Mouse (Mus musculus): ENCODE results near the gene Hist1h3c.
"Not testable (repeated sequence)": the region's sequence is repeated elsewhere in the genome, so short reads cannot be mapped to it uniquely, and the experiment has no call there.

The Hist1h3c gene

DNA sequence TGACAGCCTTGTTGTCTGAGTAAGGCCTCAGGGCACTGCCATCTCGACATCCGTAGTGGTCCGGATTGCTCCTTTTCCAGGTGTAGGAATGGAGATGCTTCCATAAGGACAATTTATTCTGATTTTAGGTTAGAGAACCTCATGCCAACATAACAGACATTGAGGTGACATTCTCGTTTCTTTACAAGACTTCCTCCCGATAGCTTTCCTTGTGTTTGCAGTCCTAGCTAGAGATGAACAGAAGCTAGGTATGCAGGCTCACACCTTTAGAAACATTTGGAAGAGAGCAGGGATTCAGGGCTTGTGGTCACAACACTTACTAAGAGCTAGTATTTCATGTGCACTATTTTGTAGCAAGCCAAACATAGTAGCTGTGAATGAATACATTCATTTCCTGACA lies 2.2 kb downstream of the Hist1h3c start:
- in situ Hi-C loops (cut with MboI, MseI), result loop anchor here (10.0 kb wide), 1 partner anchor 1698 kb away; the partner anchor contains the start of genes Hist1h2ag, Hist1h2bj and Hist1h4i

DNA sequence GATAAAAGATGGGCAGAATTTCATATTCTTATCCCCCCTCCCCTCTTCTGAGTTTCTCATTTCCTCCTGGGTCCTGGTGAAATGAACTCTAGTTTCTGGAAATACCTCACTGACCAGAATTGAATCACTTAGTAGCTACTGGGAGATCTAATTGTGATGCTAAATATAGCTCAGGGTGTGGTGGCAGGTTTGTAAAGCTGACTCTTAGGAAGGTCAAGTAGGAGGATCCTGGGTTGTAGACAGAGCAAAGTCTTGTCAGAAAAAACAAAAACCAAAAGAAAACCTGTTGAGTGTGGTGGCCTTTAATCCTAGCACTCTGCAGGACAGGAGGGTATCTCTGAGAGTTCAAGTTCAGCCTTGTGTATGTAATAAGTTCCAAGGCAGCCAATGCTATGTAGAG lies 3.4 kb downstream of the Hist1h3c start:
- in situ Hi-C loops (cut with MboI, MseI), result loop anchor here (10.0 kb wide), 1 partner anchor 1697 kb away; the partner anchor contains the start of genes Hist1h2ag, Hist1h2bj and Hist1h4i

DNA sequence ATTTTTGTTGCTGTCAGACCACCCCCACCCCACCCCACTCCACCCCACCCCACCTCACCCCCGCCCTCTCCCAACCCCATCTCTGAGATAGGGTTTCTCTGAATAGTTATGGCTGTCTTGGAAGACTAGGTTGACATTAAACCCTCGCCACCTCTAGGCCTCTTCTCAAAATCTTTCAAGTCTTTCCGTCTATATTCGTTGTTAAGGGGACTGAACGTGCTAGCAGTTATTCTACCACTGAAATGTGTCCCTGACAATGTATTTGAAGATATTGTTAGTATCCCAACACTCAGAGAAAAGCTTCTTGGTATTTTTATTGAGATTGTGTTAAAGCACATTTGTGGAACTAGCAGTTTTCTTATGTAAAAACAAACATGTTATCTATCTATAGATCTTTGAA lies 4.5 kb downstream of the Hist1h3c start:
- in situ Hi-C loops (cut with MboI, MseI), result loop anchor here (10.0 kb wide), 1 partner anchor 1696 kb away; the partner anchor contains the start of genes Hist1h2ag, Hist1h2bj and Hist1h4i

DNA sequence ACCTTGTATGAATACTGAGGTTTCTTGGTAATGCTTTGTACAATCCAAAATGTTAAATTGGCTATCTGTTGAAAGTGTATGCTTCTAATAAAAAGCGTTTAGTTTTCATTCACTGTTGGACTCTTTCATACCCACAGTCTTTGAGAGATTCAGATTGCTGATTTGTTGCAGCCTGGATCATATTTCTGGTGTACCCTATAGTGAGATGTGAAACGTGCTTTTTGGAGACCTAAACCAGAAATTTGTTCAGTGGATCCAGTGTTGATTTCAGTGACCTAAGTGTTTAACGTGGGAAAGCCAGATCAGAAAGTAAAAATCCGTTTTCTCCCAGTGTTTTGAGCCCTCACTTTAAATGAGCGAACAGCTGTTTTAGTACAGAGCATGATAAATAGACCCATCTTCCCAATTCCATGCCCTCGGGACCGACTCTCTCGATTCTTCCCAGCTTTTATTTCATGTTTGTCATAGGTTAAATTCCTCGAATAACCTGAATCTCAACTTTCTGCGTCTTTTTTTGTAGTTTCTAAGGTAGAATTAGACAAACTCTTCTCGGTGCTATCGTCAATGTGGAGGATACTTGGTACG lies 5.1 kb downstream of the Hist1h3c start:
- in situ Hi-C loops (cut with MboI, MseI), result loop anchor here (10.0 kb wide), 1 partner anchor 1696 kb away; the partner anchor contains the start of genes Hist1h2ag, Hist1h2bj and Hist1h4i

DNA sequence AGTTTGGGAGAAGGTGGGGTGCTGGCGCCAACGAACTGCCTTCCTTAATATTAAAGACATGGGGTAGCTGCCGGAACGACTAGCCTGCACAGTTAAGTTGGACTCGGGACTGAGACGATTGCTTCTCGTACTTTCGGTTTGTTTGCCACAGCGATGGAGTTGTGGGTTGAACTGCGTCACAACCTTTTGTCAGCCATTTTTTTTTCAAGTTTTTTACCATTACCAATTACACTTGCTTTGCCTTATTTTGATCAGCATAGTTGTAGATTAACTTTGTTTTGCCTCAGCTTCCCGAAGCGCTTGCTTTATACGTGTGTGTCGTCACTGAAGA lies 5.5 kb downstream of the Hist1h3c start:
- in situ Hi-C loops (cut with MboI, MseI), result loop anchor here (10.0 kb wide), 2 partner anchors 105 to 1695 kb away; partner anchors contain the start of genes Hist1h2ag, Hist1h2bj and Hist1h4i

DNA sequence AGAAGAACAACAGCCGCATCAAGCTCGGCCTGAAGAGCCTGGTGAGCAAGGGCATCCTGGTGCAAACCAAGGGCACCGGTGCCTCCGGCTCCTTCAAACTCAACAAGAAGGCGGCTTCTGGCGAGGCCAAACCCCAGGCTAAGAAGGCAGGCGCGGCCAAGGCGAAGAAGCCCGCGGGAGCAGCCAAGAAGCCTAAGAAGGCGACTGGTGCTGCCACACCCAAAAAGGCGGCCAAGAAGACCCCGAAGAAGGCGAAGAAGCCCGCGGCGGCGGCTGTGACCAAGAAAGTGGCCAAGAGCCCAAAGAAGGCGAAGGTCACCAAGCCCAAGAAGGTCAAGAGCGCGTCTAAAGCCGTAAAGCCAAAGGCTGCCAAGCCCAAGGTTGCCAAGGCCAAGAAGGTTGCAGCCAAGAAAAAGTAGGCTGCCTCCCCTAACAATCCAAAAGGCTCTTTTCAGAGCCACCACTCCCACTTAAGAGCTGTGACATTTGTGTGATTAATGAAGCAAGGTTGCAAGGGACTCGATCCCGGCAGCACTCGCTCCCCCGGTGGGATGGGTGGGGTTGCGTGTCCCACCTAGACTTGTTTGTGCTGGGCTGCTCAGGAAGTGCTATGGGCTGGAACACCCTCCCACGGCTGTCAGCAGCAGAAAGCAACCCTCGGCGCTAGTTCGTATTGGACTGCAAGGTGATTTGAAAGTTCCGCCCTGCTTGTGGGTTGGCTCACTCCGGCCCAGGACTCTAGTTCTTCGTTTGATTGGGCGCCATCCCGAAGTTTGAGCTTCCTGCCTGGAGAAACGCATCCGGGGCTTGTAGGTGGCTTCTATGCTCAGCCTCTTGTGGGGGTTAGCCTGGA lies 6.1 kb downstream of the Hist1h3c start:
- in situ Hi-C loops (cut with MboI, MseI), result loop anchor here (10.0 kb wide), 1 partner anchor 104 kb away; no protein-coding TSS in a partner anchor

DNA sequence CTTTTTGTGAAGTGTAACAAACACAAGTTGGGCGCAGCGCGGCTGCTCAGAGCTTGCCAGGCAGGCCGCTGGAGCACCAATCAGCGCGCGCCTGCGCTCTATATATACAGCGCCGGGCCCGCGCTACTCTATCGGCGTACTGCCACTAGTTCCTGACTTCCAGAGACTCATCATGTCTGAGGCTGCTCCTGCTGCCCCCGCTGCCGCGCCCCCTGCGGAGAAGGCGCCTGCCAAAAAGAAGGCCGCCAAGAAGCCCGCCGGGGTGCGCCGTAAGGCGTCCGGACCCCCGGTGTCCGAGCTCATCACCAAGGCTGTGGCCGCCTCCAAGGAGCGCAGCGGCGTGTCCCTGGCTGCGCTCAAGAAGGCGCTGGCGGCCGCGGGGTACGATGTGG lies 6.7 kb downstream of the Hist1h3c start, which contains the start of gene Hist1h1c:
TSS of gene Hist1h1c (plus strand) at position 132 of the 392 bp plus-strand sequence.
- in situ Hi-C loops (cut with MboI, MseI), result loop anchor here (10.0 kb wide), 1 partner anchor 104 kb away; no protein-coding TSS in a partner anchor

DNA sequence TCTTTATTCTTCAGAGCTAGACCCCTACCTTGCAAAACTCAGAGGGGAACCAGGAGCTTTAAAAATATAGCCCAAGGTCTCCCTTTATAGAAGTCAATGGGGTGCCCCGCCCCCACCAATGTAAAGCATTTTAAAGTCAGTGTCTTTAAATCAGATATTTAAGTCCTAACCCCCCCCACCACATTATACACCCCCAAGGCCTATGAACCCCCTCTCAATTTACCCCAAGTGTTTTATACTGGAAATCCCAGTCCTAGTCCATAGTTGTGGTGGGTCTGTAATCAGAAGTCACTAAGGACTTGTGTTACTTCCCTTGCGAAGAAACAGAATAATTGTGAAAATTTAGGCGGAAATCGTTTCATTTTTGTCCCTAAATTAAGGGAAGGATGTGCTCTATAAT lies 7.4 kb downstream of the Hist1h3c start:
- in situ Hi-C loops (cut with MboI, MseI), result loop anchor here (10.0 kb wide), 1 partner anchor 103 kb away; no protein-coding TSS in a partner anchor

DNA sequence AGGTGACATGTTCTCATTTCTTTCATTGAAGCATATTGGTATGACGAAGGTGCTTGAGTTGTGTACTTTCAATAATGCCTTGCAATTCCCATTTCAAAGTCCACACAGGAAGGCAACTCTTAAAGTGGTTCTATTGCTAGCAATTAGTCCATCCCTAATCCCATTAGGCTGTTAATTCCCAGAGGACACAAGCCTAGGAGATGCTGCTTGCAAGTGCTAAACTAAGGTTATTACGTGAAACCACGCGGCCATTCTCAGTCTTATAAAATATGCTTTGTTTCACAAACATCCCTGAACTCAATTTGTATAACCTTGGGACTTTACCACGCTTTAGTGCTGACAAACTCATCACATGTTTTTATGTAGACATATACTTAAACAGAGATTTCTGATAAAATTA lies 8.3 kb downstream of the Hist1h3c start:
- in situ Hi-C loops (cut with MboI, MseI), result loop anchor here (10.0 kb wide), 1 partner anchor 102 kb away; no protein-coding TSS in a partner anchor

DNA sequence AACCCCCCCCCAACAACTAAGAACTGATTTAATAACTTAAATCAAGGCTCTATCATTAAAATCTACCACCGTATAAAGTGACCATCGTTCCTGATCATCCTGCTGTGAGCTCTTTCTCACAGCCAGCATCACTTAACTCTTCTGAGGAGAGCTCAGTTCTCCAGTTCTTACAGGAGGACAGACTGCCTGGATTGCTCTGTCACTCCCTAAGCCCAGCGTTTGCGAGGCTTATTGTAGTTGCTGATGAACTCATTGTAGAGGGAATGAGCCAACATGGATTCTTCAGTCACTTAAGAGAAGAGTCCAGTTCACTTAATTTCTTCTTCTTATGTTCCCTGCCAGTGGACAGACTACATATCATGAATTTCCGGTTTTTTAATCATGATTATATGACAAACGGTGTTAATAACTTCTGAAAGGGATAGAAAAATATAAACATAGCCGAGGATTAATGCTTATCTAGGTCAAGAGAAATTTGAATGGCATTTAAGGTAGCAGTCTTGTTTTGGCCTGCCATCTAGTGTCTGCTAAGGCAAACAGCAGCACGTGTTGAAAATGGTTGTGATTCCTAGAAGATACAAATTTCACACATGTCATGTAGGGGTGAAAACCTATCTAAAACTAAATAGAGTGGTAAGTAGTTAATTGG lies 13.1 kb downstream of the Hist1h3c start:
- in situ Hi-C loops (cut with MboI, MseI), result loop anchor here (10.0 kb wide), 1 partner anchor 97 kb away; no protein-coding TSS in a partner anchor

DNA sequence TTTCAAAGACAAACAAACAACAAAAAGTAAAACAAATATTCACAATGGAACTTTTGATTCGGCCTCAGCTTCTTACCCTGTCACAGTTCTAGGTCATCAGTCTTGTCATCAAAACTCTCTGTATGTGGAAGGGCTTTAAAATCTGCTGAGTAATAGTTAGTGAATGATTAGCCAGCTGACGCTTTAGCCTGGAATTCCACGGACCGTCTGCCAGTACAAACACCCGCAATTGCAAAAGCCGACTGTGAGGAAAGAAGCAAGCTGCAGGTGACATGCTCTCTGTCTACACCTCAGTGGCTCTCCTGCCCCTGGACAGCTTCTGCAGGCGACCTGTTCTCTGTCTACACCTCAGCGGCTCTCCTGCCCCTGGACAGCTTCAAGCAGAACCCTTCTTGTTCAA lies 14.9 kb downstream of the Hist1h3c start:
- in situ Hi-C loops (cut with MboI, MseI), result loop anchor here (10.0 kb wide), 1 partner anchor 96 kb away; no protein-coding TSS in a partner anchor

DNA sequence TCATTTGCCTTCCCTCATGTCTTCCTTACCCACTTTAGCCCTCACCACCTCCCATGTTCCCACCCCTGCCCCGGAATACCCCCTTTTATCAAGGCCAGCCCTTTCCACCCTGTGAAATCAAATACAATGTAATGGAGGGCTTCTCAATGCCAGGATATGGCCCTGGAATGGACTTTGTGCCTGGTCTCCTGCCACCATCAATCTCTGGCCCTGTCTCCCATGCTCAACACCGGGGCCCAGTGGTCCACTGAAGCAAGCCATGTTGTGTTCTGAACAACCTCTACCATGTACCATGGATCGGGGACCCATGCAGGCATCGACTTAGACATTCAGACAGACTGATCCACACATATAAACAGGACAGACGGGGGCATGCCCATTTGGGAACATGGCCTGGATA lies 15.7 kb downstream of the Hist1h3c start:
- in situ Hi-C loops (cut with MboI, MseI), result loop anchor here (5.0 to 10.0 kb wide), 2 partner anchors 37 to 95 kb away; no protein-coding TSS in a partner anchor

DNA sequence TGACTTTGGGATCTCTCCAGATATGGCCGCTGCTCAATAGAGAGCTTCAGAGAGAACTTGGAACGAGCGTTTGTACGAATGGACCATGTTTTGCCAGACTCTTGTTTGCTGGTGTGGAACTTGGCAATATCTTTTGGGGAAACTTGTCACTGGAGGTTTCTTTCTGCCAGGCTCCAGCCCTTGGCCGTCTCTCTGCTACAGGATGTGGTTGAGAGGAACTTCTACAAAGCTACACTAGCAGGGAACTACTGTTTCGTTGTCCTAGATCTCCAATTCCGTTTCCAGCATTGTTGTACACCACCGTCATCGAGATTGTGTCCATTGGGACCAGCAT lies 16.2 kb downstream of the Hist1h3c start:
- in situ Hi-C loops (cut with MboI, MseI), result loop anchor here (5.0 kb wide), 1 partner anchor 37 kb away; no protein-coding TSS in a partner anchor

DNA sequence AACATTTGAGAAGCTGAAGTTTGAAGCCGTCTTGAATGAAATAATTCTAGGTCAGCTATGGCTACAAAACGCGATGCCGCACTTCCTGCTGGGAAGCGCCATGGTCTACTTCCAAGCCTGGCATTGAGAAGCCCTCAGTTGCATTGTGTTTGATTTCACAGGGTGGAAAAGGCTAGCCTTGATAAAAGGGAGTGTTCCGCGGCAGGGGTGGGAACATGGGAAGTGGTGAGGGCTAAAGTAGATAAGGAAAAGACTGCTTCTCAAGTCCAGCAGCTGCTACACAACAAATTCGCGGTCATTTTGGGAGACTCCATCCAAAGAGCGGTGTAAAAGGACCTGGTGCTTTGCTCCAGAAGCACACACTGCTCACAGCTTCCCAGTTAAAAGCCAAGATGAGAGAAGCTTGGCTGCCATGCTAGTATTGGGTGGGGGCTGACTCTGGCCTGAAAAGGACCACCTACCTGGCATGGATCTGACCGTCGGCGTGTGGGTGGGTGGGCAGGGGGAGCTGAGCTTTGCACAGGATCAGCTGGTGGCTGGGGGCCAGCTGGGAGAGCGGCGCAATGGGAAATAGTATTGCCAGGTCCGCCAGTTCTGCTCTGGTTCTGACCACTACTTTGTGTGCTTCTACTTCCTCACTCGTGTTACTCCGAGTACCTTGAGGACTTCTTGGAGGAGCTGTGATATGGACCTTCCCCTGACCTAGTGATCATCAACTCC lies 16.8 kb downstream of the Hist1h3c start:
- in situ Hi-C loops (cut with MboI, MseI), result loop anchor here (5.0 kb wide), 1 partner anchor 36 kb away; no protein-coding TSS in a partner anchor

DNA sequence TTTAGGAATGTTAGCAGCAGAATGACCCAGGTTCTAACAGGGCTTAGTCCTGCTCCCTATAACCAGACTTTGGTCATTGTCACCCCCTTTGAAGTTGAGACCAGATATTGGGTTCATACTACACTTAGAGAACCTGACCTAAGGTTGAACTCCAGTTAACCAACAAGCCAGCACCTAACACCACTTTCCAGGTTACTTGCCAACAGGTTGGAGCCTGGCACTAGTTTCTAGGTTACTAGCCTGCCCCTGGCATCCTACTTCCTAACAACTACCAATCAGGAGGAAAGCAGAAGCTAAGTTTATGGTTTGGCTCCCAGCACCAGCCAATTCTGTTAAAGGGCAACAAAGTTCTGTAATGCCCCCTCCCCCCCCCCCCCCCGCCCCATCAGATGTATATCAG lies 20.2 kb downstream of the Hist1h3c start:
- in situ Hi-C loops (cut with MboI, MseI), result loop anchor here (5.0 kb wide), 1 partner anchor 33 kb away; no protein-coding TSS in a partner anchor

DNA sequence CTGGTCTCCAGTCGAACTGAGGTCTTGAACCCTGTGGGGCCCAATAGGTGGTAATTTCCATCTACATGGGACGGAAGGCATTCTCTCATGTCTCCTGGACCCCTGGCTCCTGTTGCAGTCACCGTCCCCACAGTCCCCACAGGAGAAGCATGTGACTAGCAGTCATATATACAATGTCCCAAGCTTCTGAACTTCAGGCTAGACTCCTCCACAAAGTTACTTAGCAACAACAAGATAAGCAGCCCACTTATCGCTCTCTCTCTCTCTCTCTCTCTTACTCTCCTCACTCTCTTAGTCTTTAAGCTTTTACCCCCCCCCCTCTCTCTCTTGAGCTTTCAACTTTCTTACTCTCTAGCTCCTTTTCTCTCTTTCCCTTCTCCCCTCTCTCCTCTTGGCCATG lies 21.2 kb downstream of the Hist1h3c start:
- in situ Hi-C loops (cut with MboI, MseI), result no loop called here

DNA sequence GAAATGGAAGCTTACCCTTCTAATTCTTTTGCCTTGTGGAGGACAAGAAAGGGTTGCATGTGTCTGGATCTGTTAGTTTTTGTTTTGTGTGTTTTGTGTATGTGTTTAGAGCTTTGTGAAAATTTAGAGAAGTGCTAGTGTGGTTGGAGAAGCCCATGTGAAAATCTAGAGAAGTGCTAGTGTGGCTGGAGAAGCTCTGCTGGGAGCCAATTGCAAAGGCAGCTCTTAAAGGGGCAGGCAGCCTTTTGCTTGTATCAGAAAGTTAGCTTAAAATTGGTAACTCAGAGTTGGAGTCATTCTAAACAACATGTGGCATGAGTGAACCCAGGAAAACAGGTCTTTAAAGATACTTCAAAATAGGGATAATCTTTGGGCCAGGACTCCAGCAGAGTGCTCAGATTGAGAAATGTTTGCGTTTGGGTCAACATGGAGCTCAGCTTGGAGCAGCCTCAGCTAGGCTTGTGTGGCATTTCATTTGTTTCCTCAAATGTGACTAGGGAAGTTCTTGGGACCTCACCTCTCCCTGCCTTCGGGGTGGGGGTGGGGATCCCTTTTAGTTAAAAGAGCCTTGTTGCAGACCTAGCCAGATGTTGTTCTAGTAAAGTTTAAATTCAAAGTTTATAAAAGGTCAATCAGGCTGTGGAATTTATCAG lies 27.7 kb downstream of the Hist1h3c start:
- in situ Hi-C loops (cut with MboI, MseI), result not testable (repeated sequence)

DNA sequence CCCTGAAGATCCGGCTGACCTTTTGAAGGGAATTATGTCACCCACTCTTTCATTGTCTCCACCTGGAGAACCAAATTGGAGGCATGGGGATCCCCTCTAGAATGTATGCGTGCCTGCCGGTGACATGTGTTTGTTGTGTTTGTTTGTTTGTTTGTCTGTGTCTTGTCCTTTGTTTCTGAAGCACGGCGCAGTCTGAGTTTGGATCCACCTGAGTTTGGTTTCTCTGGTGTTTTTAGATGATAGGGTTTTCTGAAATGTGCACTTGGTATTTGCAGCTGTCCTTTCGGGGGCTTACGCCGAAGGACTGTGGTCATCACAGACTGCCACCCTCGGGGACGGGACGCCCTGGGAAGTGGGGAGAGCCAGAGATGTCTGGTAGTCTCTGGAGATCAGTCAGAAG lies 28.2 kb downstream of the Hist1h3c start:
- in situ Hi-C loops (cut with MboI, MseI), result no loop called here

DNA sequence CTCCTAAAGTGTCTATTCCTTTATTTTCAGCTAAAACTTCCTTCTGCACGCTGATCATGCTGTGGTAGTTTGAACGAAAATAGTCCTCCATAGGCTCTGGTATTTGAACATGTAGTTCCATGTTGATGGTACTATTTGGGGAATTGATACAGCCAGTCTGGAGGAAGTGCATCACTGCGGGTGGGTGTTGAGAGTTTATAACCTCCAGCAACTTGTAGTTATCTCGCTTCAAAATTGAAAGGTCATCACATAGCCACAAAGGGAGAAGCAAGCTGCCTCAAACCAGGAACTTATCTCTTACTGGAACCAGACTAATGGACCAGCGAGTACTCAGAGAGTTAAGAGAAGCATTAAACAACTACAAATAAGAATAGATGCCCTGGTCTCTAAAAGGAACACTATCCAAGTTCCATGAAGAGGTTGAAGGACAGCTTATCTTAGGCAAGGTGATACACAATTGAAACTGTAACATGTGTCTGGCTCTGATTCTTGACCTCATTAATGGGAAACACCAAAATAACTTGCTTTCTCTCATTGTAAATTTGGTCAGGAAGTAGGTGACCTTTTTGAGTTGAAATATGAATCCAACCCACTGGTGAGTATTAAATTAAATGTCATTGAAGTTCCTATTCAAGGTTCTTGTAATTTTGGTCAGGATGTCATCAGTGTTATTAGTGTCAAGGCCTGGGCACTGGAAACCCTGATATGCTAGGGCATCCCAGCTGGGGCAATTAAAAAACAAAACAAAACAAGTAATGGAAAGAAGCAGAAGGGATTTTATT lies 28.9 kb downstream of the Hist1h3c start:
- in situ Hi-C loops (cut with MboI, MseI), result no loop called here
